Mouse (Mus musculus) stomach, postnatal 0 days (tissue): Measurements from ENCODE around the gene St6galnac6.

Experiments
- CTCF ChIP-seq: IDR thresholded peaks from 2 replicates; pipeline ENCODE4 v1.5.1; 2016; ENCODE audit warnings: antibody characterized with exemption, low read depth, mild to moderate bottlenecking, moderate library complexity
- EP300 ChIP-seq: optimal IDR thresholded peaks from 2 replicates; pipeline ENCODE3; 2016; ENCODE audit warnings: antibody characterized with exemption

DNA sequence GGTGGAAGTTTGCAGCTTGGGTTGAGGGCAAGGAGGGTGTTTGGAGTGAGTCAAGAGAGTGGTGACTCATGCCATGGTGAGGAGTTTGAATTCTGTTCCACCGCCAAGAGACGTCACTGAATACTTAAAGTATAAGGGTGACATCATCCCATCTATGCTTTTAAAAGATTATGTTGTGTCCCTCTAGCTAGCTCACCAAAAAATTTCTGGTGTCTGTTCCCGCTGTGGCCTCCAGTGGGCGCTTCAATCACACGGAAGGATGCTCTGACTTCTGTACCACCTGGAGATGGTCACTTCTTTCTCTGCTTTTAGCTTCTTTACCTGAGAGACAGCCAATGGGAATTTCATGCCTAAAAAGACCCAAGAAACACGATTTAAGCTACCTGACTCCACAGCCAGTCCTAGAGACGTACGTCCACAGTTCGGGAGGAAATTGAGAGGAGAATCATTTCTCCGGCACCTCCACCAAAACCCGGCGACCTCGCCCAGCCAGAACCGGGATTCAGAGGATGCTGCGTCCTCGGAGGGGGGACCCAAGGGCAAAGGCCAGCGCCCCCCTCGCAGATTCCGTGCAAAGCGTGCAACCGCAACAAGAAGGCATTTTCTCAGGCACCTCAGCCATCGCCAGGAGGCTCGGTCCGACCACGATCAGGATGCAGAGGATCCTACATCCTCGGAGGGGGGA is 24.5 kb upstream of the St6galnac6 start:
- TF ChIP-seq CTCF (peak; percentile 83), EP300 (no peak)
